Comparison of ENCODE assay signal across 27 mouse cellular contexts in genomic region chr1:174656554-174656953, GRCm38 (mm10).
A peak's percentile ranks its signal among the peaks of the same experiment; 100 is the strongest.
DNase-seq lines count a peak whose midpoint lies in the region; ATAC-seq and TF ChIP-seq lines count a peak whose summit lies in the region.
"Had no signal": no experiment of that assay in that cellular context is flagged by ENCODE, and none has a peak within 500 bp of the region (broad histone marks: within the 10 kb centered on the region; RNA-seq: fewer than 3 reads in every experiment).

No protein-coding gene starts in this region.

- H3K4me2 ChIP-seq in limb, embryonic 12.5 days = no peak overlapping the region
- no peak overlapping the region for H3K4me2 ChIP-seq in intestine, postnatal 0 days (replicated peaks; ENCODE audit: low read depth)
- H3K4me2 ChIP-seq: forebrain, embryonic 13.5 days; heart, embryonic 13.5 days; hindbrain, embryonic 12.5 days; hindbrain, embryonic 15.5 days had no signal

- H3K27ac ChIP-seq in limb, embryonic 12.5 days = 0 out of 2 replicates have a peak overlapping the region, but pooled peaks have one; percentile 73
- no peak overlapping the region for H3K27ac ChIP-seq in limb, embryonic 10.5 days
- no peak overlapping the region for H3K27ac ChIP-seq in intestine, postnatal 0 days (ENCODE audit: low read depth, low read length)
- H3K27ac ChIP-seq: forebrain, embryonic 10.5 days; forebrain, embryonic 13.5 days; heart, adult 2 months; heart, embryonic 10.5 days; heart, embryonic 13.5 days; hindbrain, embryonic 12.5 days; hindbrain, embryonic 15.5 days had no signal

- peaks cover 18% of the 10 kb centered on the region for H3K4me1 ChIP-seq in limb, embryonic 12.5 days (replicated peaks)
- H3K4me1 ChIP-seq in limb, embryonic 10.5 days = peaks cover 6% of the 10 kb centered on the region; the same call in 1 of the 2 replicates
- no peaks in the 10 kb centered on the region for H3K4me1 ChIP-seq in intestine, postnatal 0 days (replicated peaks; ENCODE audit: control insufficient read depth, insufficient read depth, low read length)
- H3K4me1 ChIP-seq: forebrain, embryonic 10.5 days; forebrain, embryonic 13.5 days; heart, embryonic 10.5 days; hindbrain, embryonic 12.5 days; hindbrain, embryonic 15.5 days had no signal

- no peaks in the 10 kb centered on the region for H3K27me3 ChIP-seq in limb, embryonic 12.5 days
- no peaks in the 10 kb centered on the region for H3K27me3 ChIP-seq in limb, embryonic 10.5 days (ENCODE audit: low read depth, poor library complexity, severe bottlenecking)
- no peaks in the 10 kb centered on the region for H3K27me3 ChIP-seq in intestine, postnatal 0 days (replicated peaks; ENCODE audit: control insufficient read depth, insufficient read depth, low read length)
- H3K27me3 ChIP-seq: CH12.LX; forebrain, embryonic 13.5 days; heart, embryonic 13.5 days; hindbrain, embryonic 12.5 days; hindbrain, embryonic 15.5 days; Patski had no signal

- H3K9me3 ChIP-seq in limb, embryonic 12.5 days = no peaks in the 10 kb centered on the region
- H3K9me3 ChIP-seq in limb, embryonic 10.5 days (replicated peaks) = no peaks in the 10 kb centered on the region
- no peaks in the 10 kb centered on the region for H3K9me3 ChIP-seq in intestine, postnatal 0 days (ENCODE audit: control insufficient read depth)
- H3K9me3 ChIP-seq: forebrain, embryonic 10.5 days; forebrain, embryonic 13.5 days; heart, embryonic 10.5 days; heart, embryonic 13.5 days; hindbrain, embryonic 12.5 days; hindbrain, embryonic 15.5 days had no signal

- 92% methylated on average over 4 of the region's 4 CpGs for WGBS in limb, embryonic 12.5 days
- 91% methylated on average over 4 of the region's 4 CpGs for whole genome bisulfite sequencing in limb, embryonic 10.5 days
- 89% methylated on average over 4 of the region's 4 CpGs for WGBS in intestine, postnatal 0 days

- ATAC-seq in limb, embryonic 12.5 days (ENCODE audit: insufficient number of reproducible peaks, insufficient read depth, low FRiP score, low TSS enrichment, low read depth) = no peak
- peak; percentile 77 for ATAC-seq in granulocyte monocyte progenitor cell, adult 5-6 weeks (replicated peaks; ENCODE audit: poor library complexity, severe bottlenecking)
- peak; percentile 77 for ATAC-seq in megakaryocyte, adult 5-6 weeks (ENCODE audit: poor library complexity, severe bottlenecking)
- ATAC-seq in intestine, postnatal 0 days = no peak
- ATAC-seq: forebrain, embryonic 13.5 days; forebrain, postnatal 0 days; Patski had no signal

- no peak for TF ChIP-seq CTCF in intestine, postnatal 0 days (IDR thresholded peaks at IDR 0.05; ENCODE audit: low read depth)

- no peaks in the 10 kb centered on the region for H3K36me3 ChIP-seq in limb, embryonic 12.5 days
- no peaks in the 10 kb centered on the region for H3K36me3 ChIP-seq in limb, embryonic 10.5 days
- H3K36me3 ChIP-seq in intestine, postnatal 0 days (ENCODE audit: control insufficient read depth, insufficient read depth) = no peaks in the 10 kb centered on the region
- H3K36me3 ChIP-seq: forebrain, embryonic 10.5 days; G1E; heart, embryonic 10.5 days; heart, embryonic 13.5 days; hindbrain, embryonic 15.5 days had no signal

- DNase-seq in limb, embryonic 10.5 days (ENCODE audit: low spot score) = no peak
- no peak for DNase-seq in embryo, embryonic 10.5 days (ENCODE audit: low spot score)
- no peak for DNase-seq in left cerebral cortex, adult 8-10 months (ENCODE audit: low spot score in 2 of 2)
- DNase-seq: adrenal gland, postnatal 10 days; adrenal gland, postnatal 36 days; B cell, adult 2 months; cerebellum, adult 18-20 months; cerebellum, adult 9-10 months; cerebellum, postnatal 14 days; forebrain, postnatal 0 days; gastrocnemius, postnatal 25 days; heart, adult 2 months; heart, postnatal 14 days; heart, postnatal 4 days had no signal

- H3K9ac ChIP-seq in limb, embryonic 12.5 days (replicated peaks) = no peak overlapping the region
- no peak overlapping the region for H3K9ac ChIP-seq in intestine, postnatal 0 days (ENCODE audit: low read depth, low read length)
- H3K9ac ChIP-seq: forebrain, embryonic 13.5 days; forebrain, postnatal 0 days; heart, embryonic 13.5 days; hindbrain, embryonic 12.5 days; hindbrain, embryonic 15.5 days had no signal

- no peak overlapping the region for H3K4me3 ChIP-seq in limb, embryonic 12.5 days (replicated peaks)
- no peak overlapping the region for H3K4me3 ChIP-seq in limb, embryonic 10.5 days
- no peak overlapping the region for H3K4me3 ChIP-seq in intestine, postnatal 0 days (ENCODE audit: low read depth, low read length)
- H3K4me3 ChIP-seq: forebrain, embryonic 10.5 days; forebrain, embryonic 13.5 days; heart, adult 2 months; heart, embryonic 10.5 days; heart, embryonic 13.5 days; hindbrain, embryonic 12.5 days; hindbrain, embryonic 15.5 days had no signal

Comparison
In these comparisons a context has a peak if more than half of its experiments do, and no peak if none do; other contexts are left out.
1. ATAC-seq: peak in granulocyte monocyte progenitor cell, adult 5-6 weeks (single experiment) and megakaryocyte, adult 5-6 weeks (single experiment); none in limb, embryonic 12.5 days (single experiment) and intestine, postnatal 0 days (single experiment).